Mouse (Mus musculus) erythroblast, embryonic 14.5 days (primary cell): Measurements from ENCODE around the gene Sdk1.

Experiments used
- GATA1 ChIP-seq: IDR thresholded peaks from 2 replicates; pipeline ENCODE4 v1.6.1; 2012; ENCODE audit warnings: low read length, inconsistent platforms, mixed read lengths
- TAL1 ChIP-seq: IDR thresholded peaks from 3 replicates; pipeline ENCODE4 v1.6.1; 2012; ENCODE audit warnings: low read length, inconsistent platforms, mixed read lengths

DNA sequence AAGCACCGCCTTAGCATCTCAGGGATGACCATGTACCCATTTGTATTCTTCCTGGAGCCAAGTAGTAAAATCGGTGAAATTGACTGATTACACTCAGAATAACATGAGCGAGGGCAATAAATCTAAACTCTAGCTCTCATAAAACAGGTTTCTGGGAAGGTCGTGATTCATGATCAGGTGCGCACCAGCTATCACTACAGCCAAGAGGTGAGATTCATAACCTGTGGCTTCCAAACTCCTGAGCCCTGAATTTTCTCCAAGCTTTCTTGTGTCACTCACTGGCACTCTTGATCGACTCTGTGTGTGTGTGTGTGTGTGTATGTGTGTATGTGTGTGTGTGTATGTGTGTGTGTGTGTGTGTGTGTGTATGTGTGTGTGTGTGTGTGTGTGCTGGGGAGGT is 522.8 kb downstream of the Sdk1 start:
- no peak for TF ChIP-seq TAL1
- no peak for TF ChIP-seq GATA1
